ENCODE assay signal across 17 mouse cellular contexts in genomic region chr10:40515225-40515681, GRCm38 (mm10). TPM values are rescaled to one million over a fixed set of nuclear protein-coding genes. Genes with fewer than 3 reads are reported as not detected.
DNase-seq lines count a peak whose midpoint lies in the region; ATAC-seq and TF ChIP-seq lines count a peak whose summit lies in the region.
"Had no signal": no experiment of that assay in that cellular context is flagged by ENCODE, and none has a peak within 500 bp of the region (broad histone marks: within the 10 kb centered on the region; RNA-seq: fewer than 3 reads in every experiment).

No protein-coding gene starts in this region.

- H3K4me1 ChIP-seq in embryonic facial prominence, embryonic 10.5 days, result peaks cover 15% of the 10 kb centered on the region
- peaks cover 9% of the 10 kb centered on the region for H3K4me1 ChIP-seq in forebrain, embryonic 13.5 days
- H3K4me1 ChIP-seq: stomach, embryonic 15.5 days had no signal

- no peaks in the 10 kb centered on the region for H3K27me3 ChIP-seq in embryonic facial prominence, embryonic 10.5 days (replicated peaks; ENCODE audit: low read depth, poor library complexity, severe bottlenecking)
- H3K27me3 ChIP-seq in splenic B cell, adult 2 months (ENCODE audit: control insufficient read depth, insufficient read depth, low read length, poor library complexity, severe bottlenecking), result no peaks in the 10 kb centered on the region
- no peaks in the 10 kb centered on the region for H3K27me3 ChIP-seq in forebrain, embryonic 13.5 days
- H3K27me3 ChIP-seq: limb, embryonic 12.5 days; stomach, embryonic 15.5 days had no signal

- no peaks in the 10 kb centered on the region for H3K36me3 ChIP-seq in embryonic facial prominence, embryonic 10.5 days (replicated peaks)
- no peaks in the 10 kb centered on the region for H3K36me3 ChIP-seq in splenic B cell, adult 2 months (ENCODE audit: control insufficient read depth, insufficient read depth, low read length, poor library complexity, severe bottlenecking)
- H3K36me3 ChIP-seq in forebrain, embryonic 13.5 days (ENCODE audit: poor library complexity, severe bottlenecking), result no peaks in the 10 kb centered on the region
- H3K36me3 ChIP-seq: limb, embryonic 12.5 days; stomach, embryonic 15.5 days had no signal

- H3K4me3 ChIP-seq in left cerebral cortex, adult 2 months, result no peak overlapping the region
- H3K4me3 ChIP-seq in embryonic facial prominence, embryonic 10.5 days, result no peak overlapping the region
- H3K4me3 ChIP-seq in forebrain, embryonic 13.5 days, result no peak overlapping the region
- no peak overlapping the region for H3K4me3 ChIP-seq in gastrocnemius, adult 2 months
- H3K4me3 ChIP-seq: limb, embryonic 12.5 days; myocyte; stomach, embryonic 15.5 days had no signal

- peak in 1 of 2 experiments; percentile 5 for DNase-seq in left cerebral cortex, adult 2 months (ENCODE audit: extremely low spot score in 1 of 2, low spot score in 2 of 2)
- no peak for DNase-seq in left cerebral cortex, postnatal 25 days (ENCODE audit: low spot score in 2 of 2)
- no peak for DNase-seq in embryonic facial prominence, embryonic 10.5 days (ENCODE audit: low spot score)
- peak; percentile 66 for DNase-seq in splenic B cell, adult 2 months (ENCODE audit: low read depth, low spot score)
- no peak for DNase-seq in gastrocnemius, adult 8-10 months (ENCODE audit: low spot score in 2 of 2)
- no peak for DNase-seq in gastrocnemius, adult 2 months
- DNase-seq: adrenal gland, postnatal 10 days; cerebellum, adult 9-10 months; kidney, postnatal 25 days; lung, postnatal 36 days; retina, postnatal 1 day had no signal

- H3K9ac ChIP-seq in forebrain, embryonic 13.5 days, result no peak overlapping the region
- H3K9ac ChIP-seq: limb, embryonic 12.5 days; stomach, embryonic 15.5 days had no signal

- intact Hi-C loops in left cerebral cortex, adult 2 months (cut with DNase I), result no loop called here
- intact Hi-C loops in left cerebral cortex, postnatal 25 days (cut with DNase I), result no loop called here
- intact Hi-C loops in gastrocnemius, adult 2 months (cut with DNase I), result no loop called here

- no peak overlapping the region for H3K4me2 ChIP-seq in forebrain, embryonic 13.5 days
- H3K4me2 ChIP-seq: limb, embryonic 12.5 days; stomach, embryonic 15.5 days had no signal

- 86% methylated on average over 5 of the region's 5 CpGs for WGBS in embryonic facial prominence, embryonic 10.5 days
- 88% methylated on average over 5 of the region's 5 CpGs for WGBS in forebrain, embryonic 13.5 days

- ATAC-seq in CD4-positive, CD25-positive, alpha-beta regulatory T cell, adult 4 months, result peak; percentile 79
- no peak for ATAC-seq in forebrain, embryonic 13.5 days

- H3K27ac ChIP-seq in left cerebral cortex, adult 2 months, result peak overlapping the region; percentile 82
- H3K27ac ChIP-seq in embryonic facial prominence, embryonic 10.5 days (replicated peaks), result 0 out of 2 replicates have a peak overlapping the region, but pooled peaks have one; percentile 48
- no peak overlapping the region for H3K27ac ChIP-seq in forebrain, embryonic 13.5 days
- no peak overlapping the region for H3K27ac ChIP-seq in gastrocnemius, adult 2 months
- H3K27ac ChIP-seq: limb, embryonic 12.5 days; stomach, embryonic 15.5 days had no signal

- no peak for TF ChIP-seq CTCF in left cerebral cortex, adult 2 months (IDR thresholded peaks at IDR 0.05)
- no peak for TF ChIP-seq CTCF in gastrocnemius, adult 2 months (IDR thresholded peaks at IDR 0.05)

- H3K9me3 ChIP-seq in embryonic facial prominence, embryonic 10.5 days, result no peaks in the 10 kb centered on the region
- H3K9me3 ChIP-seq in forebrain, embryonic 13.5 days (replicated peaks), result no peaks in the 10 kb centered on the region
- H3K9me3 ChIP-seq: limb, embryonic 12.5 days; stomach, embryonic 15.5 days had no signal

RNA-seq across cellular contexts. Expression of gene Slc22a16, which starts 54.9 kb away (rescaled TPM):
- not detected for total RNA-seq in left cerebral cortex, adult 2 months (2021)
- total RNA-seq in left cerebral cortex, postnatal 25 days (2021), result not detected
- polyA plus RNA-seq in CD4-positive, CD25-positive, alpha-beta regulatory T cell, adult 4 months (2017; shearing (Covaris generic)), result not detected
- not detected in 2 replicates for polyA plus RNA-seq in embryonic facial prominence, embryonic 10.5 days (2016; fragmentation: Nextera tagmentation; extraction: Ambion mirVana)
- total RNA-seq in gastrocnemius, adult 8-10 months (2022), result not detected
- polyA plus RNA-seq in forebrain, embryonic 13.5 days (2015; fragmentation: Nextera tagmentation; extraction: Ambion mirVana), result not detected in 2 replicates
- not detected for total RNA-seq in gastrocnemius, adult 2 months (2021)
- total RNA-seq: adrenal gland, postnatal 10 days; heart, postnatal 25 days had no signal
- polyA plus RNA-seq: limb, embryonic 12.5 days; myocyte; stomach, embryonic 15.5 days had no signal

Comparison
In these comparisons a context has a peak if more than half of its experiments do, and no peak if none do; other contexts are left out.
1. H3K27ac ChIP-seq: peak in left cerebral cortex, adult 2 months (single experiment) and embryonic facial prominence, embryonic 10.5 days (single experiment); none in forebrain, embryonic 13.5 days (single experiment) and gastrocnemius, adult 2 months (single experiment).